Mouse (Mus musculus) Patski (cell line): ENCODE results near the gene Arhgef19. TPM values are rescaled to one million over a fixed set of nuclear protein-coding genes. Genes with fewer than 3 reads are reported as not detected.

Experiments
- ATAC-seq: fragments of 100-300 bp; one replicate; pipeline ENCODE4 v1.8.0; 2021
- CTCF ChIA-PET: fragments of 350-600 bp; sonication (Branson Sonifier 250); formaldehyde crosslinking; loops from one replicate; lab custom pipeline; 2022; ENCODE audit warnings: inconsistent platforms; lab: Charles Lee
- POLR2A ChIA-PET: fragments of 350-600 bp; sonication (Branson Sonifier 250); formaldehyde crosslinking; loops from one replicate; lab custom pipeline; 2022; ENCODE audit warnings: antibody characterized with exemption, inconsistent platforms; lab: Charles Lee
- DNase-seq: peaks from one replicate; pipeline ENCODE4 v3.0.0-alpha.2; 2011; ENCODE audit warnings: low read depth, low spot score
- H3K27me3 ChIP-seq: fragments of 371-371 bp; one replicate; pipeline ENCODE4 v1.5.1; 2021
- CTCF ChIP-seq: fragments of 100-300 bp; IDR thresholded peaks from one replicate; pipeline ENCODE4 v1.5.1; 2021
- in situ Hi-C: fragments of 300-500 bp; cut with MboI; formaldehyde crosslinking; loops from 3 replicates; pipeline ENCODE4 v1.11.1; 2018; ENCODE audit warnings: low pct_unique_long_range_greater_than_20kb, mixed read lengths
- polyA plus RNA-seq: library from polyadenylated mRNA; unstranded; gene quantifications from one replicate; pipeline ENCODE4 v1.2.3, GENCODE M21; 2021

Arhgef19 gene
- 4.8 TPM for polyA plus RNA-seq

DNA sequence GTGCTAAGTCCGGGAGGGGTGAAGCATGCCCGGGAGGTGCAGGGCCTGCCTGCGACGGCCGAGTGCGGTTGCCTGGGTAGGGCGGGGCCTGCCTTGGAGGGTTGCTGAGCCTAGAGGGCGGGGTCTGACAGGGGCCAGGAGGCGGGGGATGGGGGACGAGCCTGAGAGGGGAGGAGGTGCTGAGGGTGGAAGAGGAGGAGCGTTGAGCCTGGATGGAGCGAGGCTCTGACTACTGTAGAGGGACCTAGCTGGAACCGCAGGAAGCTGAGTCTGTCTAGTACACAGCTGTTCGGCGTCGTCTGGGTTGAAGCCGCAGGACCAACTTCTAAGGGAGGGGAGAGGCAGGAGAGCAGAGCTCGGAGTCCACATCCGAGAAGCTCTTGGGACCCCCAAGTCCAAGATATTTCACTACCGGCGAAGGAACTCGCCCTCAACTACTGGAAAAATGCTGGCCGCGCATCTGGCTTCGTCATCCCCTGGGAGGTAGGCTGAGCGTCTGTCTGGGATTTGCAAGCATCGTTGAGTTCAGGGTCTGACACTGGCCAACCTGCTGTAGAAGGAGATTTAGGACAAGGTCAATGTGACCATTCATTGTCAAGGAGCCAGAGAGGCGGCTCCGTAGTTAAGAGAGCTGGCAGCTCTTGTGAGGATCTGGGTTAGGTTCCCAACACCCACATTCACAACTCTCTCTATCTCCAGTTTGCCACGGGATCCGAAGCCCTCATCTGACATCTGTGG, at the start of gene Arhgef19:
Arhgef19 (plus strand) TSS at position 112 of the 738 bp plus-strand sequence.
- POLR2A ChIA-PET, result no interaction called here
- CTCF ChIA-PET, result no interaction called here
- no peak for DNase-seq
- peak; percentile 70 for ATAC-seq
- in situ Hi-C loops, result no loop called here
- no peak for TF ChIP-seq CTCF
- H3K27me3 ChIP-seq, result no peaks in the 10 kb centered on the region

DNA sequence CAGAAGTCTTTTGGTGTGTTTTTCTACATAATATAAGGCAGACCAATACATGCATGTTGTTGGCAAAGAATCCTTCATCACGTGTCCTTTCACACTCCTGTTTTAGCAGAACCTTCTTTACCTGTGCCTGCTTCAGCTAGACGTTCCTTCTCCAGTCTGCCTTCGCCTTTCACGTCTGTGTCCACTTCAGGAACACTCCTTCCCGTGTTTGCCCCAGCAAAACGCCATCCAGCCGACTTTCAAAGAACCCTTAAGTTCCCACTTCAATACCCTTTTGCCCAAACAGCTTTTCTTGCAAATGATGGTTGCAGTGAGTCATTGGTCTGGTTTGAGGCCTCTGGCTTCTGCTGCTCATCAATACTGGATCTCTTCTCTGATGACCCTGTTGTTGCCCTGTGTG, 48.0 kb upstream of the Arhgef19 start:
- ChIA-PET POLR2A (no interaction called here), CTCF (interaction anchor here (0.7 kb wide), 1 partner anchor 11 kb away, joined by 3 read pairs; no protein-coding TSS in a partner anchor)
- ATAC-seq, result no peak
- H3K27me3 ChIP-seq, result no peaks in the 10 kb centered on the region
- in situ Hi-C loops, result no loop called here
- no peak for DNase-seq
- no peak for TF ChIP-seq CTCF

- ATAC-seq (no peak), DNase-seq (no peak)
- H3K27me3 ChIP-seq, result no peaks in the 10 kb centered on the region
- CTCF ChIA-PET, result no interaction called here
- in situ Hi-C loops, result no loop called here
- no peak for TF ChIP-seq CTCF
- POLR2A ChIA-PET, result no interaction called here
Observed at GRCm38 (mm10) chr4:141194553-141194952, 44.7 kb upstream of the Arhgef19 start.

- DNase-seq (no peak), ATAC-seq (no peak)
- H3K27me3 ChIP-seq, result no peaks in the 10 kb centered on the region
- CTCF ChIA-PET, result no interaction called here
- POLR2A ChIA-PET, result no interaction called here
- in situ Hi-C loops, result no loop called here
- TF ChIP-seq CTCF, result no peak
Observed at GRCm38 (mm10) chr4:141196981-141197685, 42.2 kb upstream of the Arhgef19 start.

- TF ChIP-seq CTCF, result no peak
- no peaks in the 10 kb centered on the region for H3K27me3 ChIP-seq
- DNase-seq (no peak), ATAC-seq (no peak)
- ChIA-PET POLR2A (no interaction called here), CTCF (no interaction called here)
- in situ Hi-C loops, result no loop called here
Observed at GRCm38 (mm10) chr4:141197686-141198035, 41.6 kb upstream of the Arhgef19 start.

GRCm38 (mm10) chr4:141200906-141201305, 38.4 kb upstream of the Arhgef19 start:
- in situ Hi-C loops, result no loop called here
- ChIA-PET CTCF (no interaction called here), POLR2A (no interaction called here)
- no peaks in the 10 kb centered on the region for H3K27me3 ChIP-seq
- DNase-seq, result no peak
- no peak for TF ChIP-seq CTCF
- no peak for ATAC-seq

DNA sequence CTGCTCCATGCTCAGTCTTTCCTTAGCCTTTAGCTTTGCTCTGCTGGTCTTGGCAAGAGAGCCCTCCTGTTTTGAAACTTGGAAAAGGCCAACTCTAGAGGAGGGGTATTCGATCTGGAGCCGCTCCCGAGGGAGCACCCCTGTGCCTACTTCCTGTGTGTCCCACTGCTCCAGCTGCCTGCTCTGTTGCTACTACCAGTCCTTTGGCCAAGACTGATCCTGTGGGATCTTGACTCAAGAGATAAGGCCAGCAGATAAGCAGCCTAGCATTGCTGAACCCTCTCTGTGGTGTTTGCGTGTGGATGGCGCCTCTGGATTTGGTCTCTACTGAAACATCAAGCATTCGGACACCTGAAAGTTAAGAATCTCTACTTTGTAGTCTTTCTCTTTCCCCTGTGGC, 37.1 kb upstream of the Arhgef19 start:
- no peak for TF ChIP-seq CTCF
- no peaks in the 10 kb centered on the region for H3K27me3 ChIP-seq
- in situ Hi-C loops, result no loop called here
- CTCF ChIA-PET, result interaction anchor here (0.9 kb wide), 1 partner anchor 11 kb away, joined by 3 read pairs; no protein-coding TSS in a partner anchor
- no peak for DNase-seq
- POLR2A ChIA-PET, result no interaction called here
- no peak for ATAC-seq

GRCm38 (mm10) chr4:141204580-141205061, 34.7 kb upstream of the Arhgef19 start:
- in situ Hi-C loops, result no loop called here
- H3K27me3 ChIP-seq, result no peaks in the 10 kb centered on the region
- TF ChIP-seq CTCF, result no peak
- ATAC-seq, result no peak
- DNase-seq, result no peak
- CTCF ChIA-PET, result interaction anchor here (0.8 to 1.5 kb wide), 2 partner anchors 24 to 68 kb away, joined by 3 to 5 read pairs; no protein-coding TSS in a partner anchor
- POLR2A ChIA-PET, result interaction anchor here (0.6 to 0.9 kb wide), 2 partner anchors 42 to 56 kb away, joined by 3 read pairs; no protein-coding TSS in a partner anchor

GRCm38 (mm10) chr4:141207081-141207480, 32.2 kb upstream of the Arhgef19 start:
- ChIA-PET POLR2A (no interaction called here), CTCF (no interaction called here)
- no peak for DNase-seq
- no peaks in the 10 kb centered on the region for H3K27me3 ChIP-seq
- no peak for ATAC-seq
- no peak for TF ChIP-seq CTCF
- in situ Hi-C loops, result no loop called here

DNA sequence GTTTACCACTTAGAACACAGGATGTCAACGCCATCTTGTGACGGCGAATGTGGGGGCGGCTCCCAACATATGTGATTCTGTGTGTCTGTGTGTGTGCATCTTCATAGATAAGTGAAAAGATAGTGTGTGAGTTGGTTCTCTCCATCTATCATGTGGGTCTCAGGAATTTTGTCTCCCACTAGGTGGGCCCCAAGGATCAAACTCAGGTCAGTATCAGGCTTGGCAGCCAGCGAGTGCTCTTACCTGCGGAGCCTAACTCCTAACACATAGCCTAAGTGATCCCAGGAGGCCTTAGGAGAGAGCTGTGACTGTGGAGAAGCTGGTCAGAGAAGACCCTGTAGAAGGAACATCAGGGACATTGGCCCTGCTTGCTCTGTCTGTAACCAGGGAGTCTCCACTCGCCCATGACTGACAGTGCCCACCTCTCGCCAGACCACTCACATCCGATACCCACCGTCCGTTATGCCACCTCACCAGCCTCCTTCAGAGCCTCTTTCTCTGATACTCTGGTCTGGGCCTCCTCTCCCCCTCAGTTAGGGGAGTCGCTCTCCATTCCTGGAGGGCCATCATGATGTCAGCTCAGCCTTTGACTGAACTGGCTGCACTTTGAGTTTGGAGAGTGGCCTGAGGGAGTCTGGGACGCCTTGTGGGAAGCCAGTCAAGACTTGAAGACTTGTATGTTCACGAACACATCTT, 28.6 kb upstream of the Arhgef19 start:
- H3K27me3 ChIP-seq, result no peaks in the 10 kb centered on the region
- ATAC-seq (no peak), DNase-seq (no peak)
- TF ChIP-seq CTCF, result no peak
- ChIA-PET CTCF (no interaction called here), POLR2A (no interaction called here)
- in situ Hi-C loops, result no loop called here
